Mouse (Mus musculus) embryo, embryonic 11.5 days (tissue): ENCODE results near the gene Gm26558.

Experiments
- DNase-seq: peaks from one replicate; pipeline ENCODE4 v3.0.0-alpha.2; 2012; ENCODE audit warnings: low read depth, low spot score

The Gm26558 gene

GRCm38 (mm10) chr2:70648271-70648670, 13.6 kb downstream of the Gm26558 start:
- DNase-seq = no peak

- no peak for DNase-seq
Measured at GRCm38 (mm10) chr2:70647681-70648080, 14.2 kb downstream of the Gm26558 start.

- no peak for DNase-seq
Measured at GRCm38 (mm10) chr2:70645266-70645780, 16.6 kb downstream of the Gm26558 start.

- no peak for DNase-seq
Measured at GRCm38 (mm10) chr2:70642971-70643565, 18.8 kb downstream of the Gm26558 start.

- no peak for DNase-seq
Measured at GRCm38 (mm10) chr2:70640968-70641367, 20.9 kb downstream of the Gm26558 start.

GRCm38 (mm10) chr2:70634028-70634690, 27.7 kb downstream of the Gm26558 start:
- no peak for DNase-seq

GRCm38 (mm10) chr2:70632412-70632811, 29.5 kb downstream of the Gm26558 start:
- DNase-seq = no peak

- DNase-seq = no peak
Measured at GRCm38 (mm10) chr2:70631321-70631720, 30.6 kb downstream of the Gm26558 start.

- no peak for DNase-seq
Measured at GRCm38 (mm10) chr2:70629921-70630320, 32.0 kb downstream of the Gm26558 start.

GRCm38 (mm10) chr2:70629339-70629761, 32.6 kb downstream of the Gm26558 start:
- peak; percentile 40 for DNase-seq

- DNase-seq = no peak
Measured at GRCm38 (mm10) chr2:70628397-70628796, 33.5 kb downstream of the Gm26558 start.

- DNase-seq = no peak
Measured at GRCm38 (mm10) chr2:70625761-70626160, 36.1 kb downstream of the Gm26558 start.

GRCm38 (mm10) chr2:70622244-70622643, 39.7 kb downstream of the Gm26558 start:
- no peak for DNase-seq

GRCm38 (mm10) chr2:70620225-70620624, 41.7 kb downstream of the Gm26558 start:
- peak; percentile 39 for DNase-seq

- DNase-seq = no peak
Measured at GRCm38 (mm10) chr2:70619232-70619835, 42.6 kb downstream of the Gm26558 start.

- DNase-seq = no peak
Measured at GRCm38 (mm10) chr2:70616617-70617016, 45.3 kb downstream of the Gm26558 start.

- no peak for DNase-seq
Measured at GRCm38 (mm10) chr2:70616076-70616475, 45.8 kb downstream of the Gm26558 start.

- DNase-seq = no peak
Measured at GRCm38 (mm10) chr2:70614745-70615351, 47.1 kb downstream of the Gm26558 start.
